8 mouse cellular contexts compared by ENCODE assay signal in genomic region chr2:25127206-25127605, GRCm38 (mm10). TPM values are rescaled to one million over a fixed set of nuclear protein-coding genes. Genes with fewer than 3 reads are reported as not detected.
A peak's percentile ranks its signal among the peaks of the same experiment; 100 is the strongest.
DNase-seq lines count a peak whose midpoint lies in the region; ATAC-seq and TF ChIP-seq lines count a peak whose summit lies in the region.

No protein-coding gene starts in this region.

- TF ChIP-seq POLR2A in thymus, adult 2 months (IDR thresholded peaks at IDR 0.05; ENCODE audit: control insufficient read depth, extremely low read depth, insufficient read depth, low read length, poor library complexity): no peak

- intact Hi-C loops in gastrocnemius, adult 2 months (cut with DNase I): loop anchor here (1.0 to 10.0 kb wide), 5 partner anchors 30 to 198 kb away; partner anchors contain the start of gene Tmem203

- TF ChIP-seq CTCF in gastrocnemius, adult 2 months (IDR thresholded peaks at IDR 0.05): peak; percentile 93
- peak; percentile 72 for TF ChIP-seq CTCF in hindbrain, postnatal 0 days (IDR thresholded peaks at IDR 0.05; ENCODE audit: low read depth)
- TF ChIP-seq CTCF in thymus, adult 2 months (IDR thresholded peaks at IDR 0.05; ENCODE audit: borderline replicate concordance, control insufficient read depth, extremely low read depth, insufficient read depth, low read length, poor library complexity): peak; percentile 91

- DNase-seq in cerebellum, adult 11 months: peak; percentile 4
- peak; percentile 75 to 77 for DNase-seq in cerebellum, postnatal 10 days
- peak; percentile 84 for DNase-seq in gastrocnemius, adult 2 months
- no peak for DNase-seq in hindbrain, postnatal 0 days (ENCODE audit: low spot score)
- DNase-seq in natural killer cell, adult 2 months (ENCODE audit: low spot score in 2 of 2): peak; percentile 61 to 73
- DNase-seq in thymus, adult 2 months: peak; percentile 76

- no peaks in the 10 kb centered on the region for H3K27me3 ChIP-seq in hindbrain, postnatal 0 days (ENCODE audit: insufficient read depth, low read length)
- H3K27me3 ChIP-seq in liver, embryonic 12.5 days (replicated peaks): no peaks in the 10 kb centered on the region; the same call in 1 of the 2 replicates
- no peaks in the 10 kb centered on the region for H3K27me3 ChIP-seq in thymus, adult 2 months (ENCODE audit: control insufficient read depth, insufficient read depth, low read length)

- no peak for ATAC-seq in cerebellum, adult (ENCODE audit: insufficient number of reproducible peaks, low FRiP score, low TSS enrichment)
- no peak for ATAC-seq in hindbrain, postnatal 0 days
- ATAC-seq in liver, embryonic 12.5 days: peak; percentile 36; the same call in 1 of the 2 replicates

- H3K9me3 ChIP-seq in hindbrain, postnatal 0 days (ENCODE audit: low read length): no peaks in the 10 kb centered on the region
- H3K9me3 ChIP-seq in liver, embryonic 12.5 days (replicated peaks): no peaks in the 10 kb centered on the region

- H3K4me3 ChIP-seq in gastrocnemius, adult 2 months: no peak overlapping the region
- no peak overlapping the region for H3K4me3 ChIP-seq in hindbrain, postnatal 0 days (ENCODE audit: low read length)
- no peak overlapping the region for H3K4me3 ChIP-seq in liver, embryonic 12.5 days
- H3K4me3 ChIP-seq in thymus, adult 2 months (ENCODE audit: control insufficient read depth, insufficient read depth, low read length): no peak overlapping the region

- no peaks in the 10 kb centered on the region for H3K36me3 ChIP-seq in hindbrain, postnatal 0 days (ENCODE audit: insufficient read depth, low read length)
- no peaks in the 10 kb centered on the region for H3K36me3 ChIP-seq in liver, embryonic 12.5 days
- H3K36me3 ChIP-seq in thymus, adult 2 months (ENCODE audit: control insufficient read depth, insufficient read depth, low read length): no peaks in the 10 kb centered on the region

- H3K4me1 ChIP-seq in hindbrain, postnatal 0 days (ENCODE audit: insufficient read depth, low read length): peaks cover 5% of the 10 kb centered on the region; the same call in 1 of the 2 replicates
- H3K4me1 ChIP-seq in liver, embryonic 12.5 days: peaks cover 62% of the 10 kb centered on the region
- H3K4me1 ChIP-seq in thymus, adult 2 months (replicated peaks; ENCODE audit: control insufficient read depth, insufficient read depth, low read length): no peaks in the 10 kb centered on the region

- WGBS in hindbrain, postnatal 0 days: 28% methylated on average over 5 of the region's 5 CpGs
- 44% methylated on average over 5 of the region's 5 CpGs for WGBS in liver, embryonic 12.5 days (ENCODE audit: insufficient replicate concordance)
- WGBS in thymus, adult 2 months: 53% methylated on average over 5 of the region's 5 CpGs

- no peak overlapping the region for H3K4me2 ChIP-seq in hindbrain, postnatal 0 days (ENCODE audit: low read depth, low read length)
- no peak overlapping the region for H3K4me2 ChIP-seq in liver, embryonic 12.5 days

- no peak overlapping the region for H3K9ac ChIP-seq in hindbrain, postnatal 0 days (replicated peaks; ENCODE audit: low read length)
- H3K9ac ChIP-seq in liver, embryonic 12.5 days: no peak overlapping the region

- peak overlapping the region; percentile 75 for H3K27ac ChIP-seq in gastrocnemius, adult 2 months
- H3K27ac ChIP-seq in hindbrain, postnatal 0 days: peak overlapping the region; percentile 71; the same call in 1 of the 2 replicates
- no peak overlapping the region for H3K27ac ChIP-seq in liver, embryonic 12.5 days
- H3K27ac ChIP-seq in thymus, adult 2 months (ENCODE audit: control insufficient read depth, insufficient read depth, low read length): no peak overlapping the region

RNA-seq across cellular contexts. Expression of gene Noxa1, which starts 32.3 kb away (rescaled TPM):
- not detected for total RNA-seq in gastrocnemius, adult 2 months (2021)
- not detected in 2 replicates for total RNA-seq in hindbrain, postnatal 0 days (2014; rRNA removed)
- polyA plus RNA-seq in hindbrain, postnatal 0 days (2015; fragmentation: Nextera tagmentation; extraction: Ambion mirVana): not detected in 2 replicates
- 0.64 and 0.71 TPM in 2 replicates for polyA plus RNA-seq in liver, embryonic 12.5 days (2016; fragmentation: Nextera tagmentation; extraction: Ambion mirVana)
- polyA plus RNA-seq in thymus, adult 2 months (2012; rRNA removed): 0.24 and 0.44 TPM in 2 replicates

RNA-seq across cellular contexts. Expression of gene Entpd8, which starts 47.1 kb away (rescaled TPM):
- not detected for total RNA-seq in gastrocnemius, adult 2 months (2021)
- total RNA-seq in hindbrain, postnatal 0 days (2014; rRNA removed): not detected in 2 replicates
- not detected in 2 replicates for polyA plus RNA-seq in hindbrain, postnatal 0 days (2015; fragmentation: Nextera tagmentation; extraction: Ambion mirVana)
- 1.2 and 1.4 TPM in 2 replicates for polyA plus RNA-seq in liver, embryonic 12.5 days (2016; fragmentation: Nextera tagmentation; extraction: Ambion mirVana)
- polyA plus RNA-seq in thymus, adult 2 months (2012; rRNA removed): 0.58 and 0.91 TPM in 2 replicates

RNA-seq across cellular contexts. Expression of gene Nrarp, which starts 53.4 kb away (rescaled TPM):
- 1 to 10 TPM; 4.0 to 5.2 TPM for total RNA-seq in gastrocnemius, adult 2 months (2021)
- 50.8 and 58.0 TPM in 2 replicates for total RNA-seq in hindbrain, postnatal 0 days (2014; rRNA removed)
- polyA plus RNA-seq in hindbrain, postnatal 0 days (2015; fragmentation: Nextera tagmentation; extraction: Ambion mirVana): 14.2 and 14.7 TPM in 2 replicates
- 5.9 and 6.2 TPM in 2 replicates for polyA plus RNA-seq in liver, embryonic 12.5 days (2016; fragmentation: Nextera tagmentation; extraction: Ambion mirVana)
- 13.7 and 16.9 TPM in 2 replicates for polyA plus RNA-seq in thymus, adult 2 months (2012; rRNA removed)

Comparison
In these comparisons a context has a peak if more than half of its experiments do, and no peak if none do; other contexts are left out.
1. H3K27ac ChIP-seq: peak in gastrocnemius, adult 2 months (single experiment) and hindbrain, postnatal 0 days (single experiment); none in liver, embryonic 12.5 days (single experiment) and thymus, adult 2 months (single experiment).
2. Peak in every context shown above with its lines, with median percentiles within 50 percentile points of each other: CTCF ChIP-seq.